Mouse (Mus musculus): ENCODE results near the gene Arpc4. TPM values are rescaled to one million over a fixed set of nuclear protein-coding genes. Genes with fewer than 3 reads are reported as not detected.

The Arpc4 gene
- polyA plus RNA-seq, 1 experiment from 2014 or later: 384 TPM

GRCm38 (mm10) chr6:113343177-113344092 is 34.5 kb upstream of the Arpc4 start, which contains the start of gene Camk1:
Gene Camk1, minus strand, starts transcription at chr6:113343984.
- H3K9ac ChIP-seq: peak within 1 kb of the TSS; percentile 92
- peak; percentile 65 for ATAC-seq (ENCODE audit: insufficient number of reproducible peaks, insufficient read depth, low FRiP score, low TSS enrichment, low read depth)
- peaks cover 22% of the 10 kb centered on the region for H3K36me3 ChIP-seq
- H3K27me3 ChIP-seq: no peaks in the 10 kb centered on the region
- peak within 1 kb of the TSS; percentile 77 for H3K4me2 ChIP-seq
- H3K27ac ChIP-seq: peak within 1 kb of the TSS; percentile 5; the same call in 1 of the 2 replicates
- peak within 1 kb of the TSS; percentile 74 for H3K4me3 ChIP-seq
- no peaks in the 10 kb centered on the region for H3K9me3 ChIP-seq
- WGBS: 15% methylated on average over 32 of the region's 32 CpGs
- peaks cover 24% of the 10 kb centered on the region for H3K4me1 ChIP-seq

- peak overlapping the region; percentile 77 for H3K4me2 ChIP-seq
- ATAC-seq (ENCODE audit: insufficient number of reproducible peaks, insufficient read depth, low FRiP score, low TSS enrichment, low read depth): no peak
- peak overlapping the region; percentile 92; the same call in 1 of the 2 replicates for H3K9ac ChIP-seq
- peaks cover 14% of the 10 kb centered on the region for H3K36me3 ChIP-seq
- peaks cover 24% of the 10 kb centered on the region for H3K4me1 ChIP-seq
- H3K27ac ChIP-seq: no peak overlapping the region
- H3K9me3 ChIP-seq: no peaks in the 10 kb centered on the region
- H3K4me3 ChIP-seq: peak overlapping the region; percentile 74
- no peaks in the 10 kb centered on the region for H3K27me3 ChIP-seq
- WGBS: 52% methylated on average over 2 of the region's 2 CpGs
Measured at GRCm38 (mm10) chr6:113344321-113344720, 33.6 kb upstream of the Arpc4 start.

GRCm38 (mm10) chr6:113346897-113347296 is 31.0 kb upstream of the Arpc4 start:
- Histone ChIP-seq H3K4me3 (no peak overlapping the region), H3K4me1 (peaks cover 21% of the 10 kb centered on the region), H3K27me3 (no peaks in the 10 kb centered on the region), H3K4me2 (no peak overlapping the region), H3K9me3 (no peaks in the 10 kb centered on the region), H3K36me3 (no peaks in the 10 kb centered on the region), H3K9ac (no peak overlapping the region), H3K27ac (no peak overlapping the region)
- ATAC-seq (ENCODE audit: insufficient number of reproducible peaks, insufficient read depth, low FRiP score, low TSS enrichment, low read depth): no peak
- WGBS: 75% methylated on average over 4 of the region's 4 CpGs

GRCm38 (mm10) chr6:113350538-113350937 is 27.4 kb upstream of the Arpc4 start:
- Histone ChIP-seq H3K27ac (no peak overlapping the region), H3K4me1 (no peaks in the 10 kb centered on the region)
- no peak for ATAC-seq (ENCODE audit: insufficient number of reproducible peaks, insufficient read depth, low FRiP score, low TSS enrichment, low read depth)

GRCm38 (mm10) chr6:113351161-113351560 is 26.8 kb upstream of the Arpc4 start:
- no peak for ATAC-seq (ENCODE audit: insufficient number of reproducible peaks, insufficient read depth, low FRiP score, low TSS enrichment, low read depth)
- Histone ChIP-seq H3K27ac (no peak overlapping the region), H3K9me3 (no peaks in the 10 kb centered on the region), H3K36me3 (no peaks in the 10 kb centered on the region), H3K4me3 (no peak overlapping the region), H3K4me2 (no peak overlapping the region), H3K27me3 (no peaks in the 10 kb centered on the region), H3K9ac (no peak overlapping the region), H3K4me1 (no peaks in the 10 kb centered on the region)
- WGBS: 82% methylated on average over 1 of the region's 1 CpGs

More at GRCm38 (mm10) chr6:113350538-113350937, 27.4 kb upstream of the Arpc4 start:
- Histone ChIP-seq H3K27me3 (no peaks in the 10 kb centered on the region), H3K4me2 (no peak overlapping the region), H3K4me3 (no peak overlapping the region), H3K36me3 (no peaks in the 10 kb centered on the region), H3K9ac (no peak overlapping the region), H3K9me3 (no peaks in the 10 kb centered on the region)

GRCm38 (mm10) chr6:113351653-113352052 is 26.3 kb upstream of the Arpc4 start:
- Histone ChIP-seq H3K9ac (no peak overlapping the region), H3K4me3 (no peak overlapping the region), H3K4me1 (no peaks in the 10 kb centered on the region), H3K4me2 (no peak overlapping the region), H3K36me3 (no peaks in the 10 kb centered on the region), H3K9me3 (no peaks in the 10 kb centered on the region), H3K27ac (no peak overlapping the region), H3K27me3 (no peaks in the 10 kb centered on the region)
- no peak for ATAC-seq (ENCODE audit: insufficient number of reproducible peaks, insufficient read depth, low FRiP score, low TSS enrichment, low read depth)
- 58% methylated on average over 10 of the region's 10 CpGs for WGBS

GRCm38 (mm10) chr6:113352820-113353219 is 25.1 kb upstream of the Arpc4 start:
- no peak overlapping the region for H3K4me3 ChIP-seq
- WGBS: 60% methylated on average over 3 of the region's 3 CpGs
- no peak overlapping the region for H3K27ac ChIP-seq
- no peaks in the 10 kb centered on the region for H3K27me3 ChIP-seq
- no peak overlapping the region for H3K4me2 ChIP-seq
- no peaks in the 10 kb centered on the region for H3K36me3 ChIP-seq
- no peaks in the 10 kb centered on the region for H3K4me1 ChIP-seq
- ATAC-seq (ENCODE audit: insufficient number of reproducible peaks, insufficient read depth, low FRiP score, low TSS enrichment, low read depth): no peak
- H3K9ac ChIP-seq: no peak overlapping the region
- no peaks in the 10 kb centered on the region for H3K9me3 ChIP-seq

GRCm38 (mm10) chr6:113353696-113354095 is 24.2 kb upstream of the Arpc4 start:
- Histone ChIP-seq H3K9me3 (no peaks in the 10 kb centered on the region), H3K27me3 (no peaks in the 10 kb centered on the region), H3K4me1 (no peaks in the 10 kb centered on the region), H3K4me2 (no peak overlapping the region), H3K27ac (no peak overlapping the region), H3K4me3 (no peak overlapping the region), H3K9ac (no peak overlapping the region), H3K36me3 (no peaks in the 10 kb centered on the region)
- 72% methylated on average over 3 of the region's 3 CpGs for WGBS
- ATAC-seq (ENCODE audit: insufficient number of reproducible peaks, insufficient read depth, low FRiP score, low TSS enrichment, low read depth): no peak

GRCm38 (mm10) chr6:113361476-113361875 is 16.4 kb upstream of the Arpc4 start:
- Histone ChIP-seq H3K4me2 (no peak overlapping the region), H3K4me3 (no peak overlapping the region), H3K27ac (no peak overlapping the region), H3K9me3 (no peaks in the 10 kb centered on the region), H3K27me3 (no peaks in the 10 kb centered on the region), H3K36me3 (peaks cover under 1% of the 10 kb centered on the region; the same call in 1 of the 2 replicates), H3K4me1 (no peaks in the 10 kb centered on the region), H3K9ac (no peak overlapping the region)
- WGBS: 70% methylated on average over 4 of the region's 4 CpGs
- ATAC-seq (ENCODE audit: insufficient number of reproducible peaks, insufficient read depth, low FRiP score, low TSS enrichment, low read depth): no peak

- H3K4me3 ChIP-seq: no peak overlapping the region
- no peaks in the 10 kb centered on the region for H3K27me3 ChIP-seq
- no peak for ATAC-seq (ENCODE audit: insufficient number of reproducible peaks, insufficient read depth, low FRiP score, low TSS enrichment, low read depth)
- H3K9ac ChIP-seq: no peak overlapping the region
- peaks cover 8% of the 10 kb centered on the region for H3K36me3 ChIP-seq
- WGBS: 88% methylated on average over 1 of the region's 1 CpGs
- no peaks in the 10 kb centered on the region for H3K9me3 ChIP-seq
- no peak overlapping the region for H3K27ac ChIP-seq
- H3K4me1 ChIP-seq: no peaks in the 10 kb centered on the region
- H3K4me2 ChIP-seq: no peak overlapping the region
Measured at GRCm38 (mm10) chr6:113362241-113362640, 15.7 kb upstream of the Arpc4 start.

GRCm38 (mm10) chr6:113364518-113365135 is 13.3 kb upstream of the Arpc4 start:
- Histone ChIP-seq H3K27me3 (no peaks in the 10 kb centered on the region), H3K27ac (no peak overlapping the region), H3K36me3 (peaks cover 25% of the 10 kb centered on the region), H3K4me2 (no peak overlapping the region), H3K9ac (no peak overlapping the region), H3K4me3 (no peak overlapping the region), H3K9me3 (no peaks in the 10 kb centered on the region), H3K4me1 (no peaks in the 10 kb centered on the region)
- no peak for ATAC-seq (ENCODE audit: insufficient number of reproducible peaks, insufficient read depth, low FRiP score, low TSS enrichment, low read depth)
- 73% methylated on average over 8 of the region's 8 CpGs for WGBS

GRCm38 (mm10) chr6:113366639-113367038 is 11.3 kb upstream of the Arpc4 start:
- Histone ChIP-seq H3K9me3 (no peaks in the 10 kb centered on the region), H3K27me3 (no peaks in the 10 kb centered on the region), H3K4me2 (no peak overlapping the region), H3K27ac (no peak overlapping the region), H3K4me3 (no peak overlapping the region), H3K4me1 (no peaks in the 10 kb centered on the region), H3K36me3 (peaks cover 46% of the 10 kb centered on the region), H3K9ac (no peak overlapping the region)
- WGBS: 84% methylated on average over 6 of the region's 6 CpGs
- no peak for ATAC-seq (ENCODE audit: insufficient number of reproducible peaks, insufficient read depth, low FRiP score, low TSS enrichment, low read depth)
